Mouse (Mus musculus): ENCODE data around the gene Paqr6.
"Not testable (repeated sequence)": the region's sequence is repeated elsewhere in the genome, so short reads cannot be mapped to it uniquely, and the experiment has no call there.

Gene Paqr6

DNA sequence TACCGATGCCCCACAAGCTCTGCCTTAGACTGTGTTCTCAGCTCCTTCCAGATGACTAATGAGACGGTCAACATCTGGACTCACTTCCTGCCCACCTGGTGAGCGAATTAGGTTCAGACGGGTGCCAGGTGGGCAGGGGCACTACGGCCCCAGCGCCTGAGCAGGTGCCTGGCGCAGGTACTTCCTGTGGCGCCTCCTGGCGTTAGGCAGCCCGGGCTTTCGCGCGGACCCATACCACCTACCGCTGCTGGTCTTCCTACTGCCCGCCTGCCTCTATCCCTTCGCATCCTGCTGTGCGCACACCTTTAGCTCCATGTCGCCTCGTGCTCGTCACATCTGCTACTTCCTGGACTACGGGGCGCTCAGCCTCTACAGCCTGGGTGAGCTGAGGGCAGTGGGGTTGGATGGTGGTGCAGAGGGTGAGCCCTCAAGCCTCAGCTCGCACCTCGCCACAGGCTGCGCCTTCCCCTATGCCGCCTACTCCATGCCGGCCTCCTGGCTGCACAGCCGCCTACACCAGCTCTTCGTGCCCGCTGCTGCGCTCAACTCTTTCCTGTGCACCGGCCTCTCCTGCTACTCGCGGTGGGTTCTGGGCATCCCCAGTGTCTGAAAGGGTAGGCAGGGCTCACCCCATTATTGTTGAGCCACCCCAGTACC is 1.4 kb downstream of the Paqr6 start:
- in situ Hi-C loops (cut with MboI, MseI), result loop anchor here (25.0 kb wide), 1 partner anchor 696 kb away; no protein-coding TSS in a partner anchor

DNA sequence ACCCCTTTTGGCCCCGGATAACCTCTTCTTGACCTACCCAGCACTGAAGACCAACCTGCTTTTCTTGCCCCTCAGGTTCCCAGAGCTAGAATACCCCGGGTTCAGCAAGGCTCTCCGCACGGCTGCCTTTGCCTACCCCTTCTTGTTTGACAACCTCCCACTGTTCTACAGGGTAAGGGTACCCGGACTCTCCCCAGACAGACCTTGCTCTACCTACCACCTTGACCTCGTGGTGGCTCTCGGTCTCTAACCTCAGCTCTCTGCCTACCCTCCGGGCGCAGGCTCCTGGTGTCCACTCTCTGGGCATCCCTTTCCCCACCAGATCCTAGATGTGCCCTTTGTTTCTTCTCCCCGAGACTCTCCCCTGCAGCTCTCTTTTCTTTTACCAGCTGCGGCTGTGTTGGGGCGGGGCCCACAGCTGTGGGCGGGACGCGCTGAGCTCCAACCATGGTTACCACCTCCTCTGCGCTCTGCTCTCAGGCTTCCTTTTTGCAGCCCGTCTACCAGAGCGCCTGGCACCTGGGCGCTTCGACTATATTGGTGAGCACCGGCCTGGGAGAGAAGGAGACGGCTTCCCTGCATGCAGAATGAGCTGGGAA is 2.5 kb downstream of the Paqr6 start:
- in situ Hi-C loops (cut with MboI, MseI), result loop anchor here (25.0 kb wide), 1 partner anchor 695 kb away; no protein-coding TSS in a partner anchor

DNA sequence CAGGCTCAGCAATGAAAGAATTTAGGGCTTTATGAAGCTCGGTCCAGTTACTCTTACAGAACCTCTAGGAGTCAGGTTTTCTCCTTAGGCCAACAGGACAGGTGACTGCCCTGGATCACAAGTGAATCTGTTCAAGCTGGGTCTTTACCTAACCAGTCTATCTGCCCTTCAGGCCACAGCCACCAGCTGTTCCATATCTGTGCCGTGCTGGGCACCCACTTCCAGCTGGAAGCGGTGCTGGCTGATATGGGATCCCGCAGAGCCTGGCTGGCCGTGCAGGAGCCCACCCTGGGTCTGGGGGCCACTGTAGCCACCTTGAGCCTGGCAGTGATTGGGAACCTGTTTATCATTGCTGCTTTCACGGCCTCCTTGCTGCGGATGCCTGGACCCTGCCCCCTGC is 3.1 kb downstream of the Paqr6 start:
- in situ Hi-C loops (cut with MboI, MseI), result loop anchor here (25.0 kb wide), 1 partner anchor 695 kb away; no protein-coding TSS in a partner anchor

DNA sequence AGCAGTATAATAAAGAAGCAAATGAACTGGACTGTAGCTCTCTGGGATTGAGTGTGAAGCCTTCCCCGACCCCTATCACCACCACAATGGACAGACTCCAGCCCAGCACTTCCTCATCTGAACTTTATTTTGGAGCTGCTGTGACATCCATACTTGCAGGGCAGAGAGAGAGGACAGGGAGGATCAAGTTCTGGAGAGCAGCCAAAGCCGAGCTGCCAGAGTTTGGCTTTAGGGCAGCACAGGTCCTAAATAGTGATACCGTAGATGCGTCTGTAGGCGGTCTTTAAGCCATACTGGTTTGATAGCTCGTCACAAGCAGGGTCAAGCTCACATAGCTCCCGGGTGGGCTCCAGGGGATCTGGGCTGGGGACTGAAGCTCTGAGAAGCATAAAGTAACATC is 4.1 kb downstream of the Paqr6 start:
- in situ Hi-C loops (cut with MboI, MseI), result loop anchor here (25.0 kb wide), 1 partner anchor 694 kb away; no protein-coding TSS in a partner anchor

DNA sequence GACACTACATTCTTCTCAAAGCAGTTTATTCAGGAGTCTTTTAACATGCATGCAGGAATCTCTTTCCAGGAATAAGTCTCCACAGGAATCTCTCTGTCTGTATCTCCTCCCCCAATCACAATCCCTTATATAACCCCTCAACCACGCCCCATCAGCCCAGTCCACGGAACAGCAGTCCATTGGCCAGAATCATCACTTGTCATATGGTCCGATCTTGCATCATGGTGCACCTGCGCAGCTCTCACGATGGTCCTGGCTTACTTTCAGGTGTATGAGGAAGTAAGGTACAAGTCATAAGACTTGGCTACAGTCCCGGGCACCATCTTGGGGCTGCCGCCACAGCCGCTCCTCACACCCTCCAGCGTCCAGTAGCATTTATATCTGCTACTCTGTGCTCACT is 8.3 kb downstream of the Paqr6 start, which contains the start of gene Bglap3:
Bglap3 (minus strand) TSS at position 101 of the 400 bp plus-strand sequence.
- in situ Hi-C loops (cut with MboI, MseI), result loop anchor here (25.0 kb wide), 1 partner anchor 690 kb away; no protein-coding TSS in a partner anchor

DNA sequence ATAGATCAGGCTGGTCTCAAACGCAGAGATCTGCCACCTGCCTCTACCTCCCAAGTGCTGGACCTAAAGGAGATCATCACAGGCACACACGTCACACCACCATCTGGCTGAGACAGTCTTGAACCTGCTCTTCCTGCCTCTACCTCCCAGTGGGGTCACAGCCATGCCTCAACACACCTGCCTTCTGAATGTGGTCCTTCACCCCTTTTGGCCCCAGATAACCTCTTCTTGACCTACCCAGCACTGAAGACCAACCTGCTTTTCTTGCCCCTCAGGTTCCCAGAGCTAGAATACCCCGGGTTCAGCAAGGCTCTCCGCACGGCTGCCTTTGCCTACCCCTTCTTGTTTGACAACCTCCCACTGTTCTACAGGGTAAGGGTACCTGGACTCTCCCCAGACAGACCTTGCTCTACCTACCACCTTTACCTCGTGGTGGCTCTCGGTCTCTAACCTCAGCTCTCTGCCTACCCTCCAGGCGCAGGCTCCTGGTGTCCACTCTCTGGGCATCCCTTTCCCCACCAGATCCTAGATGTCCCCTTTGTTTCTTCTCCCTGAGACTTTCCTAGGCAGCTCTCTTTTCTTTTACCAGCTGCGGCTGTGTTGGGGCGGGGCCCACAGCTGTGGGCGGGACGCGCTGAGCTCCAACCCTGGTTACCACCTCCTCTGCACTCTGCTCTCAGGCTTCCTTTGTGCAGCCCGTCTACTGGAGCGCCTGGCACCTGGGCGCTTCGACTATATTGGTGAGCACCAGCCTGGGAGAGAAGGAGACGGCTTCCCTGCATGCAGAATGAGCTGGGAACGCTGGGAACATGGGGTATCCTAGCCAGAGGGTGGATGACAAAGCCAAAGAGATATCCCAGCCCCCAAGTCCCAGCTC is 11.6 kb downstream of the Paqr6 start:
- in situ Hi-C loops (cut with MboI, MseI), result not testable (repeated sequence)

DNA sequence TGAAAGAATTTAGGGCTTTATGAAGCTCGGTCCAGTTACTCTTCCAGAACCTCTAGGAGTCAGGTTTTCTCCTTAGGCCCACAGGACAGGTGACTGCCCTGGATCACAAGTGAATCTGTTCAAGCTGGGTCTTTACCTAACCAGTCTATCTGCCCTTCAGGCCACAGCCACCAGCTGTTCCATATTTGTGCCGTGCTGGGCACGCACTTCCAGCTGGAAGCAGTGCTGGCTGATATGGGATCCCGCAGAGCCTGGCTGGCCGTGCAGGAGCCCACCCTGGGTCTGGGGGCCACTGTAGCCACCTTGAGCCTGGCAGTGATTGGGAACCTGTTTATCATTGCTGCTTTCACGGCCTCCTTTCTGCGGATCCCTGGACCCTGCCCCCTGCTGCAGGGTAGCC is 12.3 kb downstream of the Paqr6 start:
- in situ Hi-C loops (cut with MboI, MseI), result not testable (repeated sequence)

DNA sequence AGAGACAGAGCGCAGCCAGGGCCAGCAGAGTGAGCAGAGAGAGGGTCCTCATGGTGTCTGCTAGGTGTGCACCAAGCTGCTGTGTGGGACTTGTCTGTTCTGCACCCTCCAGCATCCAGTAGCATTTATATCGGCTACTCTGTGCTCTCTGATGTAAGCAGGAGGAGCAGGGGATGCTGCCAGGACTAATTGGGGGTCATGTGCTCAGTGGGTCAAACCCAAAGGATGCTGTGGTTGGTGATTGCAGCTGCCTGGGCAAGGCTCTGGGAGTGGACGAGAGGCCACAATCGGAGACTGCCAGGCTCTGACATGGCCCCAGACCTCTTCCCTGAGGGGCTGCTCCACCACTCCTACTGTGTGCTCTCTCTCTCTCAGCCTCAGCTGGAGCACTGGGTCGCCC is 14.2 kb downstream of the Paqr6 start, which contains the start of gene Bglap2:
Bglap2 (minus strand) TSS at position 101 of the 400 bp plus-strand sequence.
- in situ Hi-C loops (cut with MboI, MseI), result not testable (repeated sequence)

DNA sequence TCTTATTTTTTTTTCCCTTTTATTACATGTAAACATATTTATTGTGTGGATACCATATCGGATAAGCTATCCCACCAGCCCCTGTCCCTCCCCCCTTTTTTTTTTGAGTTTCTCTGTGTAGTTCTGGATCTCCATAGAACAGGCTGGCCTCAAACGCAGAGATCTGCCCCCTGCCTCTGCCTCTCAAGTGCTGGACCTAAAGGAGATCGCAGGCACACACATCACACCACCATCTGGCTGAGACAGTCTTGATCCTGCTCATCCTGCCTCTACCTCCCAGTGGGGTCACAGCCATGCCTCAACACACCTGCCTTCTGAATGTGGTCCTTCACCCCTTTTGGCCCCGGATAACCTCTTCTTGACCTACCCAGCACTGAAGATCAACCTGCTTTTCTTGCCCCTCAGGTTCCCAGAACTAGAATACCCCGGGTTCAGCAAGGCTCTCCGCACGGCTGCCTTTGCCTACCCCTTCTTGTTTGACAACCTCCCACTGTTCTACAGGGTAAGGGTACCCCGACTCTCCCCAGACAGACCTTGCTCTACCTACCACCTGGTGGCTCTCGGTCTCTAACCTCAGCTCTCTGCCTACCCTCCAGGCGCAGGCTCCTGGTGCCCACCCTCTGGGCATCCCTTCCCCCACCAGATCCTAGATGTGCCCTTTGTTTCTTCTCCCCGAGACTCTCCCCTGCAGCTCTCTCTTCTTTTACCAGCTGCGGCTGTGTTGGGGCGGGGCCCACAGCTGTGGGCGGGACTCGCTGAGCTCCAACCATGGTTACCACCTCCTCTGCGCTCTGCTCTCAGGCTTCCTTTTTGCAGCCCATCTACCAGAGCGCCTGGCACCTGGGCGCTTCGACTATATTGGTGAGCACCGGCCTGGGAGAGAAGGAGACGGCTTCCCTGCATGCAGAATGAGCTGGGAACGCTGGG is 17.3 kb downstream of the Paqr6 start:
- in situ Hi-C loops (cut with MboI, MseI), result not testable (repeated sequence)

DNA sequence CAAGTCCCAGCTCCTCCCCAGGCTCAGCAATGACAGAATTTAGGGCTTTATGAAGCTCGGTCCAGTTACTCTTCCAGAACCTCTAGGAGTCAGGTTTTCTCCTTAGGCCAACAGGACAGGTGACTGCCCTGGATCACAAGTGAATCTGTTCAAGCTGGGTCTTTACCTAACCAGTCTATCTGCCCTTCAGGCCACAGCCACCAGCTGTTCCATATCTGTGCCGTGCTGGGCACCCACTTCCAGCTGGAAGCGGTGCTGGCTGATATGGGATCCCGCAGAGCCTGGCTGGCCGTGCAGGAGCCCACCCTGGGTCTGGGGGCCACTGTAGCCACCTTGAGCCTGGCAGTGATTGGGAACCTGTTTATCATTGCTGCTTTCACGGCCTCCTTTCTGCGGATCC is 18.0 kb downstream of the Paqr6 start:
- in situ Hi-C loops (cut with MboI, MseI), result not testable (repeated sequence)

DNA sequence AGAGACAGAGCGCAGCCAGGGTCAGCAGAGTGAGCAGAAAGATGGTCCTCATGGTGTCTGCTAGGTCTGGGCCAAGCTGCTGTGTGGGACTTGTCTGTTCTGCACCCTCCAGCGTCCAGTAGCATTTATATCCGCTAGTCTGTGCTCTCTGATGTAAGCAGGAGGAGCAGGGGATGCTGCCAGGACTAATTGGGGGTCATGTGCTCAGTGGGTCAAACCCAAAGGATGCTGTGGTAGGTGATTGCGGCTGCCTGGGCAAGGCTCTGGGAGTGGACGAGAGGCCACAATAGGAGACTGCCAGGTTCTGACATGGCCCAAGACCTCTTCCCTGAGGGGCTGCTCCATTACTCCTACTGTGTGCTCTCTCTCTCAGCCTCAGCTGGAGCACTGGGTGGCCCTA is 20.0 kb downstream of the Paqr6 start, which contains the start of gene Bglap:
Bglap (minus strand) TSS at position 101 of the 400 bp plus-strand sequence.
- in situ Hi-C loops (cut with MboI, MseI), result no loop called here

DNA sequence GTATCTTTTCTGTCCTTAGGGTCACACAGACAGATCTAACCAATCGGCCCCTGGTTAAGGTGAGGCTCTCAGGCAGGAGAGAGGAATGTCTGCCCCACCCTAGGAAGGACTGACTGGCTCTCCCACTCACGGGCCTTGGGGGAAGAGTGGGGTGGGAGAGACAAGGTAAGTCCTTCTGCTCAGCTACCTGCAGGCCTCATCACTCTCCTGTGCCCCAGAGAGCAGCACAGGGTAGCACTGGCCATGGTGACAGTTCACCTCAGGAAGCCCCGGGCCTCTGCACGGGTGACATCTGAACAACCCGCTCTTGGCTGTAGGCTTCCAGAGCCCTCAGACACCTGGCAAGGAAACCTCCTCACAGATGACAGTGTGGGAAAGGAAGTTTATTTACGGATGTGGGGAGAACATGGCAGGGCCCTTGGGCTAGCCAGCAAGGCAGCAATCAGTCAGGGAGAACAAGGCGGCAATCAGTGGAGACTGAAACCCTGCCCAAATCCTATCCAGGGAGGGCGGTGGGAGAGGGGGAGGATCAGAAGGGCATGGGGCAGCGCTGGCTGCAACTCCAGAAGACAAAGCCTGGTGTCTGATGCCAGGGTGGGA is 29.5 kb downstream of the Paqr6 start:
- in situ Hi-C loops (cut with MboI, MseI), result no loop called here

DNA sequence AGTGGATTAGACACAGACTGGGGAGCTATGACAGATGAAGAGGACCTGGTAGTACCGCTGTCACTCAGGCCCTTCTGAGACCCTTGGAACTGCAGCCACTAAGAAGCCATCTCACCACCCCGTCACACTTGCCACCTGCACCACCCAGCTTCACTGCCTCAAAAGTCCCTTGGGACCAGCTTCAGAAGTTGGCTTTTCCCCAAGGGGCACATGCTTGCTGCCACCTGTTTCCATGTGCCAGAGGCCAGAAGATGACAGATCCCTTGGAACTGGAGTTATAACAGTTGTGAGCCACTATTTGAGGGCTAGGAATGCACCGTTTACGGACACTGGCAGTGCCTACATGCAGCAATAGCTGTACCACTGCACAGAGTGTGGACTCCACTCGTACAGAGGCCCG is 30.9 kb downstream of the Paqr6 start:
- in situ Hi-C loops (cut with MboI, MseI), result no loop called here

DNA sequence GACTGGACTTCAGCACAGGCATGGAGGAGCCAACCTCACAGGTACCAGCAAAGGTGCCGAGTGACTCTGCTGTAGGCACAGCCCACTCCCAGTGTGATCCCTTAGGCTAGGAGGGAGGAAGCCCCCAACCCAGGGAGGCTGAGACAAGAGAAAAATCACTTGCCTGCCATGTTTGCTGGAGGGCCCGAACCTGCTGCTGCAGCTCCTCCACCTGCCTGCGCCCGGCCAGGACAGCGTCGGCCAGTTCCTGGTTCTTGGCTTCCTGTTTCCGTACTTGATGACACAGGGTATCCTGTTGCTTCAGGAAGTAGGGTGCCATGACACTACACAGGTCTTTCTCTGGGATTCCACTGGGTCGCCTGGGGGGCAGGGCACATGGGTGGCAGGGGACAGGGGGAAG is 31.4 kb downstream of the Paqr6 start:
- in situ Hi-C loops (cut with MboI, MseI), result no loop called here

DNA sequence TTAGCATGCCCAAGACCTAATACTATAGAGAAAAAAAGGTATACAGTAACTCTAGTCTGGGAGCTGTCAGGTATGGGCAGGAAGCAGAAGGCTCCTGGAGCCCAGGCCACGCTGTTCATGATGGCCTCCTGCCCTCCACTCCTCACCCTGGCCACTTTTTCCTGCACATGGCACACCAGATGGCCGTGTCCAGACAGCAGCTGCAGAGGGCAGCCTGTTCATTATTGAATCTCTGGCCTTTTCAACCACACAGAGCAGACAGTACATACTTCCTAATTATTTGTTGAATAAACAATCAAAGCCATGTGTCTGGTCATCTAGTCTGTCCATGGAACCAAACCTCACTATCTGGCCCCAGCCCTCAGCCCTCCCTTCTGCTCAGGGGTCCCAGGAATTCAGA is 34.3 kb downstream of the Paqr6 start:
- in situ Hi-C loops (cut with MboI, MseI), result no loop called here

DNA sequence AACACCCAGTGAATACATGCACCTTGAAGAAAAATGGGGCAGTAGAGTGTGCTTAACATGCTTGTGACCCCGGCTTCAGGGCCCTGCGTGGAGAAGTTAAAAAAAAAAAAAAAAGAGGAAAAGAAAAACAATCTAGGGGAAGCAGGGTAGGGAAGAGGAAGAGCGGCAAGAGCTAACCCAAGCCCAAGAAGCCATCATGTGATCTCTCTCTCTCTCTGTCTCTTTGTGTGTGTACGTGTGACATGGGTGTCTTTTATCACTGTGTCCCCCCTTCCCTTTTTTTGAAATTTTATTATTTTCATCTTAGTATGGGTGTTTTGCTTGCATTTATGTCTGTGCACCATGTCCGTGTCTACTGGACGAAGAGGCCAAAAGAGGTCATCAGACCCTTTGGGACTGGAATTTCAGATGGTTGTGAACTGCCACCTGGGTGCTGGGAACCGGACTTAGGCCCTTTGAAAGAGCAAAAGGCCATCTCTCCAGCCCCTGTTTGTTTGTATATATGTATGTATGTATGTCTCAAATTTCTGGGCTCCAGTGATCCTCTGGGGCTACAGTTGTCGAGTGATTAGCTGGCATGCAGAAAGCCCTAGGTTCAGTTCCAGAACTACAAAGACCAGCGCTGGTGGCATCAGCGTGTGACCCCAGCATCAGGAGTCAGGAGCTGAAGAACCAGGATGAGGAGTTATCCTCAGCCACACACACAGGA is 39.3 kb downstream of the Paqr6 start:
- in situ Hi-C loops (cut with MboI, MseI), result no loop called here

DNA sequence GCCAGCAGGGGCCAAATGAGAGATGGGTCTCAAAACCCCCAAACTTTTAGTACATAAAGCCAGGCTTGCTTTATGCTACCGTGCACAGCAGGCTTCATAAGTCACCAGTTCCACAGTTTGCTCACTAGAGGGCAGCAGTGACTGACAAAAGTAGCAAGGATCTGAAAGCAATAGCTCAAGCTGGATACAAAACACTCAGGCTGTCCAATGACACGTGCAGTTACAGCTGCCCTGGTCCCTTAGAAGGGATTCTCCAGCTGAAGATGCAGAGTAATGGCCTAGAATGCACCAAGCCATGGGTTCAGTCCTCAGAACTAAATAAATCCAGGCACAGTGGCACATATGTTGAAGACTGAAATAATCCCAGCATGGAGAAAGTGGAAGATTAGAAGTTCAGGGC is 42.7 kb downstream of the Paqr6 start:
- in situ Hi-C loops (cut with MboI, MseI), result loop anchor here (5.0 kb wide), 2 partner anchors 60 to 115 kb away; no protein-coding TSS in a partner anchor

DNA sequence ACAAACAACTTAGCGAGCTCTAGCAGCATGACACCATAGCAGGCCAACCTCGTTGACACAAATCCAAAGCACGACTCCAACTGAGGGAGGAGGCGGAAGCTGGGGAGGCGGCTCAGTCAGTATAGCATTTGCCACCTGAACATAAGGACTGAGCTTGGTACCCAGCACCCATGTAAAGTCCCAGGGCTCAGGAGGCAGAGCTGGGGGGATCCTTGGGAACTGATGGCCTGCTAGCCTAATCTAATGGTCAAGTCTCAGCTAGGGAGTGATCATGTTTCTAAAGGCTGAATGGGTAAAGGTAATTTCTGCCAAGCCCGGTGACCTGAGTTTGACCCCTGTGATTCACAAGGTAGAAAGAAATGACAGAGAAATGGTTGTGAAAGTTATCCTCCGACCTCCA is 43.1 kb downstream of the Paqr6 start:
- in situ Hi-C loops (cut with MboI, MseI), result loop anchor here (5.0 kb wide), 2 partner anchors 60 to 115 kb away; no protein-coding TSS in a partner anchor

DNA sequence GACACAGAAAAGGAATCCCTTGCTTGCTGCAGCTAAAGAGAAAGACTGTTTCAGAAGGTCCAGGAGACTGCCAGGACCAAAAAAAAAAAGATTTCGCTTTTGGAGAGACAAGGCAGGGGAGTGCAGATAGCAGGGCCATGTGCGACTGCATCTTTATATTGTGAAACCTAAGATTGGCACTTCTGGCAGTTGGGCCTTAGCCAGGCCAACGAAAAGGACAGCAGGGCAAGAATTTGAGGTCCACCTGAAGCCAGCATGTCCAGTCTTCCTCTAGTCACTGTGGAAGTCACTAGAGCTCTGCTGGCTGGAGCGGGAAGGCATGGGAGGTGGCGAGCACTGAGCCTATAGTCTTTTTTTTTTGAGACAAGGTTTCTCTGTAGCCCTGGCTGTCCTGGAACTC is 44.6 kb downstream of the Paqr6 start:
- in situ Hi-C loops (cut with MboI, MseI), result loop anchor here (5.0 kb wide), 2 partner anchors 58 to 113 kb away; no protein-coding TSS in a partner anchor
